Mouse (Mus musculus): ENCODE data around the gene Cyth2. TPM values are rescaled to one million over a fixed set of nuclear protein-coding genes. Genes with fewer than 3 reads are reported as not detected.

Cyth2 gene
- total and polyA plus RNA-seq, 3 experiments: 18.5 to 85.5 (median 40.9) TPM

- DNase-seq (ENCODE audit: low spot score) (no peak), ATAC-seq (ENCODE audit: extremely low read depth, insufficient number of reproducible peaks, low FRiP score, poor library complexity, severe bottlenecking) (no peak)
- no peaks in the 10 kb centered on the region for H3K4me1 ChIP-seq (ENCODE audit: insufficient read depth, low read depth, low read length)
- H3K27me3 ChIP-seq (ENCODE audit: insufficient read depth, low read length): peaks cover 10% of the 10 kb centered on the region
- no peaks in the 10 kb centered on the region for H3K9me3 ChIP-seq (replicated peaks)
- H3K4me3 ChIP-seq (ENCODE audit: low read depth, low read length): no peak overlapping the region
- TF ChIP-seq GATA2 (IDR thresholded peaks at IDR 0.05; ENCODE audit: borderline replicate concordance, low read depth, low read length): no peak
- no peak for TF ChIP-seq CTCF (IDR thresholded peaks at IDR 0.05; ENCODE audit: low read depth, low read length)
- TF ChIP-seq POLR2AphosphoS5 (IDR thresholded peaks at IDR 0.05; ENCODE audit: insufficient replicate concordance, low read depth, low read length): no peak
- TF ChIP-seq GATA1 (IDR thresholded peaks at IDR 0.05; ENCODE audit: borderline replicate concordance, low read length): no peak
- no peak for TF ChIP-seq TAL1 (conservative IDR thresholded peaks at IDR 0.05; ENCODE audit: low read depth, low read length)
- H3K36me3 ChIP-seq (replicated peaks): no peaks in the 10 kb centered on the region
Measured at GRCm38 (mm10) chr7:45759400-45759799, 55.0 kb downstream of the Cyth2 start.

Other genes starting within 250 kb of the Cyth2 start
Only the 20 nearest of the 27 such genes appear.
- not detected in 2 replicates for gene Mamstr, start 174.6 kb downstream of the Cyth2 start, total RNA-seq (2014; fragmentation: Nextera tagmentation)
- gene Mamstr, start 174.6 kb downstream of the Cyth2 start, total RNA-seq (2017): not detected in 2 replicates
- gene Mamstr, start 174.6 kb downstream of the Cyth2 start, polyA plus RNA-seq (2012): not detected in 2 replicates
- gene Fut2, start 148.2 kb downstream of the Cyth2 start, total RNA-seq (2014; fragmentation: Nextera tagmentation): not detected in 2 replicates
- gene Fut2, start 148.2 kb downstream of the Cyth2 start, total RNA-seq (2017): 0.38 TPM in 1 of 2 replicates, not detected in the other
- gene Fut2, start 148.2 kb downstream of the Cyth2 start, polyA plus RNA-seq (2012): not detected in 2 replicates
- gene Ntn5, start 130.6 kb downstream of the Cyth2 start, total RNA-seq (2014; fragmentation: Nextera tagmentation): not detected in 2 replicates
- gene Ntn5, start 130.6 kb downstream of the Cyth2 start, total RNA-seq (2017): not detected in 2 replicates
- 0.21 and 0.29 TPM in 2 replicates for gene Ntn5, start 130.6 kb downstream of the Cyth2 start, polyA plus RNA-seq (2012)
- gene Sec1, start 120.2 kb downstream of the Cyth2 start, total RNA-seq (2014; fragmentation: Nextera tagmentation): not detected in 2 replicates
- gene Sec1, start 120.2 kb downstream of the Cyth2 start, total RNA-seq (2017): not detected in 2 replicates
- gene Sec1, start 120.2 kb downstream of the Cyth2 start, polyA plus RNA-seq (2012): 0.02 TPM in 1 of 2 replicates, not detected in the other
- gene Car11, start 114.7 kb downstream of the Cyth2 start, total RNA-seq (2014; fragmentation: Nextera tagmentation): 0.92 and 3.5 TPM in 2 replicates
- 0.16 and 0.58 TPM in 2 replicates for gene Car11, start 114.7 kb downstream of the Cyth2 start, total RNA-seq (2017)
- gene Car11, start 114.7 kb downstream of the Cyth2 start, polyA plus RNA-seq (2012): 0.63 and 0.78 TPM in 2 replicates
- 22.8 and 30.2 TPM in 2 replicates for gene Dbp, start 109.5 kb downstream of the Cyth2 start, total RNA-seq (2014; fragmentation: Nextera tagmentation)
- gene Dbp, start 109.5 kb downstream of the Cyth2 start, total RNA-seq (2017): 33.7 and 37.8 TPM in 2 replicates
- gene Dbp, start 109.5 kb downstream of the Cyth2 start, polyA plus RNA-seq (2012): 18.0 and 23.0 TPM in 2 replicates
- gene Rpl18, start 99.1 kb downstream of the Cyth2 start, total RNA-seq (2014; fragmentation: Nextera tagmentation): 3,054 and 3,291 TPM in 2 replicates
- gene Rpl18, start 99.1 kb downstream of the Cyth2 start, total RNA-seq (2017): 1,837 and 1,972 TPM in 2 replicates
- 14,383 and 17,578 TPM in 2 replicates for gene Rpl18, start 99.1 kb downstream of the Cyth2 start, polyA plus RNA-seq (2012)
- 16.3 and 21.4 TPM in 2 replicates for gene Sphk2, start 96.6 kb downstream of the Cyth2 start, total RNA-seq (2014; fragmentation: Nextera tagmentation)
- 9.3 and 9.8 TPM in 2 replicates for gene Sphk2, start 96.6 kb downstream of the Cyth2 start, total RNA-seq (2017)
- gene Sphk2, start 96.6 kb downstream of the Cyth2 start, polyA plus RNA-seq (2012): 96.0 and 115 TPM in 2 replicates
- gene Fam83e, start 93.4 kb downstream of the Cyth2 start, total RNA-seq (2014; fragmentation: Nextera tagmentation): 0.34 and 0.38 TPM in 2 replicates
- 1.2 and 1.3 TPM in 2 replicates for gene Fam83e, start 93.4 kb downstream of the Cyth2 start, total RNA-seq (2017)
- 0.49 and 0.77 TPM in 2 replicates for gene Fam83e, start 93.4 kb downstream of the Cyth2 start, polyA plus RNA-seq (2012)
- not detected in 2 replicates for gene Spaca4, start 88.8 kb downstream of the Cyth2 start, total RNA-seq (2014; fragmentation: Nextera tagmentation)
- not detected in 2 replicates for gene Spaca4, start 88.8 kb downstream of the Cyth2 start, total RNA-seq (2017)
- not detected in 2 replicates for gene Spaca4, start 88.8 kb downstream of the Cyth2 start, polyA plus RNA-seq (2012)
- gene Lmtk3, start 30.8 kb downstream of the Cyth2 start, total RNA-seq (2014; fragmentation: Nextera tagmentation): 1.1 TPM in 1 of 2 replicates, not detected in the other
- gene Lmtk3, start 30.8 kb downstream of the Cyth2 start, total RNA-seq (2017): not detected in 2 replicates
- gene Lmtk3, start 30.8 kb downstream of the Cyth2 start, polyA plus RNA-seq (2012): 0.03 TPM in 2 replicates
- gene Sult2b1, start 29.9 kb downstream of the Cyth2 start, total RNA-seq (2014; fragmentation: Nextera tagmentation): not detected in 2 replicates
- 0.05 and 0.35 TPM in 2 replicates for gene Sult2b1, start 29.9 kb downstream of the Cyth2 start, total RNA-seq (2017)
- gene Sult2b1, start 29.9 kb downstream of the Cyth2 start, polyA plus RNA-seq (2012): not detected in 2 replicates
- gene Kcnj14, start 10.2 kb upstream of the Cyth2 start, total RNA-seq (2014; fragmentation: Nextera tagmentation): 0.30 TPM in 1 of 2 replicates, not detected in the other
- gene Kcnj14, start 10.2 kb upstream of the Cyth2 start, total RNA-seq (2017): 0.23 and 0.33 TPM in 2 replicates
- 0.39 and 0.57 TPM in 2 replicates for gene Kcnj14, start 10.2 kb upstream of the Cyth2 start, polyA plus RNA-seq (2012)
- gene Grwd1, start 16.4 kb upstream of the Cyth2 start, total RNA-seq (2014; fragmentation: Nextera tagmentation): 10.2 and 16.9 TPM in 2 replicates
- 20.6 and 21.9 TPM in 2 replicates for gene Grwd1, start 16.4 kb upstream of the Cyth2 start, total RNA-seq (2017)
- gene Grwd1, start 16.4 kb upstream of the Cyth2 start, polyA plus RNA-seq (2012): 62.9 and 72.8 TPM in 2 replicates
- 125 and 135 TPM in 2 replicates for gene Kdelr1, start 58.2 kb upstream of the Cyth2 start, total RNA-seq (2014; fragmentation: Nextera tagmentation)
- gene Kdelr1, start 58.2 kb upstream of the Cyth2 start, total RNA-seq (2017): 54.8 and 55.2 TPM in 2 replicates
- 209 and 350 TPM in 2 replicates for gene Kdelr1, start 58.2 kb upstream of the Cyth2 start, polyA plus RNA-seq (2012)
- not detected in 2 replicates for gene Grin2d, start 63.8 kb upstream of the Cyth2 start, total RNA-seq (2014; fragmentation: Nextera tagmentation)
- gene Grin2d, start 63.8 kb upstream of the Cyth2 start, total RNA-seq (2017): under 0.01 and 0.11 TPM in 2 replicates
- 0.01 TPM in 2 replicates for gene Grin2d, start 63.8 kb upstream of the Cyth2 start, polyA plus RNA-seq (2012)
- gene Syngr4, start 82.1 kb upstream of the Cyth2 start, total RNA-seq (2014; fragmentation: Nextera tagmentation): 33.2 and 36.2 TPM in 2 replicates
- gene Syngr4, start 82.1 kb upstream of the Cyth2 start, total RNA-seq (2017): 3.7 and 6.4 TPM in 2 replicates
- gene Syngr4, start 82.1 kb upstream of the Cyth2 start, polyA plus RNA-seq (2012): 42.5 and 44.9 TPM in 2 replicates
- 14.4 and 15.3 TPM in 2 replicates for gene Tmem143, start 82.4 kb upstream of the Cyth2 start, total RNA-seq (2014; fragmentation: Nextera tagmentation)
- 11.7 and 13.2 TPM in 2 replicates for gene Tmem143, start 82.4 kb upstream of the Cyth2 start, total RNA-seq (2017)
- gene Tmem143, start 82.4 kb upstream of the Cyth2 start, polyA plus RNA-seq (2012): 33.8 and 37.8 TPM in 2 replicates
- gene Emp3, start 106.8 kb upstream of the Cyth2 start, total RNA-seq (2014; fragmentation: Nextera tagmentation): not detected in 2 replicates
- gene Emp3, start 106.8 kb upstream of the Cyth2 start, total RNA-seq (2017): 4.8 and 7.6 TPM in 2 replicates
- 1.9 and 2.8 TPM in 2 replicates for gene Emp3, start 106.8 kb upstream of the Cyth2 start, polyA plus RNA-seq (2012)
- not detected in 2 replicates for gene Ccdc114, start 109.5 kb upstream of the Cyth2 start, total RNA-seq (2014; fragmentation: Nextera tagmentation)
- gene Ccdc114, start 109.5 kb upstream of the Cyth2 start, total RNA-seq (2017): 0.17 and 0.22 TPM in 2 replicates
- gene Ccdc114, start 109.5 kb upstream of the Cyth2 start, polyA plus RNA-seq (2012): 0.07 and 0.09 TPM in 2 replicates